Comparison of ENCODE assay signal across 11 mouse cellular contexts in genomic region chr16:34738656-34739233, GRCm38 (mm10).
"Had no signal": no experiment of that assay in that cellular context is flagged by ENCODE, and none has a peak within 500 bp of the region (broad histone marks: within the 10 kb centered on the region; RNA-seq: fewer than 3 reads in every experiment).

No protein-coding gene starts in this region.

- H3K4me1 ChIP-seq: kidney, embryonic 15.5 days; limb, embryonic 15.5 days; liver, embryonic 12.5 days; midbrain, embryonic 15.5 days; neural tube, embryonic 13.5 days had no signal

- H3K36me3 ChIP-seq: kidney, embryonic 15.5 days; limb, embryonic 15.5 days; liver, embryonic 12.5 days; midbrain, embryonic 15.5 days; neural tube, embryonic 13.5 days had no signal

- H3K27ac ChIP-seq: kidney, embryonic 15.5 days; left cerebral cortex, adult 2 months; limb, embryonic 15.5 days; liver, embryonic 12.5 days; midbrain, embryonic 15.5 days; neural tube, embryonic 13.5 days had no signal

- H3K27me3 ChIP-seq: megakaryocyte, embryonic 14.5 days had no signal

- H3K9ac ChIP-seq: kidney, embryonic 15.5 days; limb, embryonic 15.5 days; liver, embryonic 12.5 days; lung, embryonic 14.5 days; midbrain, embryonic 15.5 days; neural tube, embryonic 13.5 days had no signal

- ATAC-seq: liver, embryonic 12.5 days; midbrain, embryonic 15.5 days had no signal

- H3K9me3 ChIP-seq: kidney, embryonic 15.5 days; limb, embryonic 15.5 days; liver, embryonic 12.5 days; midbrain, embryonic 15.5 days; neural tube, embryonic 13.5 days had no signal

- H3K4me3 ChIP-seq: kidney, embryonic 15.5 days; left cerebral cortex, adult 2 months; limb, embryonic 15.5 days; liver, embryonic 12.5 days; megakaryocyte, embryonic 14.5 days; midbrain, embryonic 15.5 days; neural tube, embryonic 13.5 days had no signal

- DNase-seq: kidney, postnatal 14 days; lung, embryonic 14.5 days; right cerebral cortex, postnatal 25 days; thymus, postnatal 36 days had no signal
